Mouse (Mus musculus) ES-E14 (cell line): ENCODE measurements around the gene Kpnb1. TPM values are rescaled to one million over a fixed set of nuclear protein-coding genes. Genes with fewer than 3 reads are reported as not detected.

Experiments
- DNase-seq: peaks from one replicate; pipeline ENCODE4 v3.0.0-alpha.2; 2013; ENCODE audit warnings: low read depth, low spot score
- H3K27ac ChIP-seq: 2 replicates; pipeline ENCODE4 v1.5.1; 2012; ENCODE audit warnings: low read depth, mild to moderate bottlenecking, low read length, moderate library complexity, mixed read lengths; ENCODE audit not compliant: poor library complexity, insufficient read depth, severe bottlenecking
- H3K36me3 ChIP-seq: 2 replicates; pipeline ENCODE4 v1.6.1; 2012; ENCODE audit warnings: mild to moderate bottlenecking, low read length, moderate library complexity, mixed read lengths; ENCODE audit not compliant: control insufficient read depth, poor library complexity, insufficient read depth, severe bottlenecking
- H3K4me1 ChIP-seq, 2 experiments: fragments of 150-350 bp in 1 of 2; sonication (generic) in 1 of 2; 2 replicates each; pipeline ENCODE4 v1.6.1; 2012; ENCODE audit warnings: low read length in 2 of 2, mild to moderate bottlenecking in 1 of 2, mixed read lengths in 1 of 2; ENCODE audit not compliant: control insufficient read depth in 2 of 2, insufficient read depth in 2 of 2, poor library complexity in 1 of 2
- H3K4me3 ChIP-seq, 2 experiments: fragments of 150-350 bp in 1 of 2; sonication (generic) in 1 of 2; 2 replicates each; pipeline ENCODE4 v1.5.1; 2012; ENCODE audit warnings: low read length in 2 of 2, low read depth in 1 of 2, mild to moderate bottlenecking in 1 of 2, mixed read lengths in 1 of 2; ENCODE audit not compliant: insufficient read depth in 1 of 2, poor library complexity in 1 of 2, severe bottlenecking in 1 of 2
- H3K9ac ChIP-seq: 2 replicates; pipeline ENCODE4 v1.6.1; 2012; ENCODE audit warnings: low read depth, mild to moderate bottlenecking, low read length, mixed read lengths; ENCODE audit not compliant: poor library complexity, insufficient read depth, severe bottlenecking
- H3K9me3 ChIP-seq: fragments of 150-350 bp; sonication (generic); 2 replicates; pipeline ENCODE4 v1.6.1; 2012; ENCODE audit warnings: low read depth, mild to moderate bottlenecking, low read length; ENCODE audit not compliant: control insufficient read depth, insufficient read depth
- CHD2 ChIP-seq: IDR thresholded peaks from 2 replicates; pipeline ENCODE4 v1.6.1; 2014; ENCODE audit warnings: mild to moderate bottlenecking, low read depth, low read length, inconsistent platforms
- HCFC1 ChIP-seq: IDR thresholded peaks from 2 replicates; pipeline ENCODE4 v1.6.1; 2012; ENCODE audit warnings: low read length, inconsistent platforms, borderline replicate concordance; ENCODE audit not compliant: insufficient read depth
- MAFK ChIP-seq: IDR thresholded peaks from 2 replicates; pipeline ENCODE4 v1.6.1; 2014; ENCODE audit warnings: mild to moderate bottlenecking, low read depth, low read length, inconsistent platforms; ENCODE audit not compliant: insufficient read depth
- ZC3H11A ChIP-seq: IDR thresholded peaks from 2 replicates; pipeline ENCODE4 v1.6.1; 2012; ENCODE audit warnings: low read depth, mild to moderate bottlenecking, inconsistent platforms, low read length, borderline replicate concordance
- ZNF384 ChIP-seq: IDR thresholded peaks from 2 replicates; pipeline ENCODE4 v1.6.1; 2012; ENCODE audit warnings: low read depth, low read length, inconsistent platforms
- in situ Hi-C, 2 experiments: fragments of 600-800 bp; cut with MboI; formaldehyde crosslinking; loops; one replicate each; pipeline ENCODE4 v1.15.1; 2025; ENCODE audit warnings: low sequenced_read_pairs in 2 of 2, inconsistent platforms in 1 of 2; ENCODE audit not compliant: unreplicated experiment in 2 of 2
- total RNA-seq: library from RNA; depleted of rRNA; stranded (reverse); fragments of 300-350 nt; gene quantifications from 2 replicates; pipeline ENCODE4 v1.2.3, GENCODE M21; 2012; rRNA removed

The Kpnb1 gene
- total RNA-seq, 1 experiment = 369 TPM

GRCm38 (mm10) chr11:97115797-97116196, 71.9 kb downstream of the Kpnb1 start:
- Histone ChIP-seq H3K9me3 (no peaks in the 10 kb centered on the region), H3K36me3 (no peaks in the 10 kb centered on the region), H3K4me3 (no peak overlapping the region), H3K9ac (no peak overlapping the region), H3K4me1 (peaks cover 0 to 8% of the 10 kb centered on the region in 2 experiments; a peak in 1 of 4 replicates), H3K27ac (no peak overlapping the region)
- no peak for DNase-seq
- in situ Hi-C loops = no loop called here
- TF ChIP-seq ZNF384 = no peak
- no peak for TF ChIP-seq ZC3H11A
- no peak for TF ChIP-seq CHD2
- TF ChIP-seq HCFC1 = no peak
- no peak for TF ChIP-seq MAFK

- H3K4me1 ChIP-seq = peaks cover 0 to 8% of the 10 kb centered on the region in 2 experiments; a peak in 1 of 4 replicates
- DNase-seq = peak; percentile 27
- in situ Hi-C loops = no loop called here
- no peak within 1 kb of the TSS for H3K27ac ChIP-seq
- peak within 1 kb of the TSS; percentile 48 for H3K9ac ChIP-seq
- H3K4me3 ChIP-seq = peak within 1 kb of the TSS; percentile 66 to 71
- H3K9me3 ChIP-seq = no peaks in the 10 kb centered on the region
- H3K36me3 ChIP-seq = no peaks in the 10 kb centered on the region
- TF ChIP-seq ZNF384 (no peak), CHD2 (no peak), MAFK (no peak), ZC3H11A (no peak), HCFC1 (no peak)
These were observed 72.7 kb downstream of the Kpnb1 start, which contains the start of gene Tbx21 for GRCm38 (mm10) chr11:97114671-97115601. Tbx21 (minus strand) TSS chr11:97115331.

- Histone ChIP-seq H3K9me3 (no peaks in the 10 kb centered on the region), H3K36me3 (no peaks in the 10 kb centered on the region), H3K9ac (no peak overlapping the region), H3K4me1 (peaks cover 0 to 8% of the 10 kb centered on the region in 2 experiments; a peak in 1 of 4 replicates), H3K27ac (no peak overlapping the region), H3K4me3 (no peak overlapping the region)
- in situ Hi-C loops = no loop called here
- TF ChIP-seq CHD2 (no peak), ZNF384 (no peak), MAFK (no peak), ZC3H11A (no peak), HCFC1 (no peak)
- no peak for DNase-seq
These were observed 75.1 kb downstream of the Kpnb1 start for GRCm38 (mm10) chr11:97112519-97113125.

Other genes starting within 250 kb of the Kpnb1 start
- gene Pnpo, start 243.9 kb downstream of the Kpnb1 start, total RNA-seq = 24.0 and 27.7 TPM in 2 replicates
- 4.5 and 5.4 TPM in 2 replicates for gene Sp2, start 204.9 kb downstream of the Kpnb1 start, total RNA-seq
- gene Sp6, start 174.5 kb downstream of the Kpnb1 start, total RNA-seq = 3.2 and 5.0 TPM in 2 replicates
- gene Scrn2, start 157.9 kb downstream of the Kpnb1 start, total RNA-seq = 16.5 and 22.2 TPM in 2 replicates
- 0.42 and 0.54 TPM in 2 replicates for gene Lrrc46, start 146.5 kb downstream of the Kpnb1 start, total RNA-seq
- gene Mrpl10, start 146.3 kb downstream of the Kpnb1 start, total RNA-seq = 55.3 and 70.3 TPM in 2 replicates
- gene Osbpl7, start 137.3 kb downstream of the Kpnb1 start, total RNA-seq = 6.6 and 7.2 TPM in 2 replicates
- gene Tbx21, start 72.5 kb downstream of the Kpnb1 start, total RNA-seq = 0.27 and 0.32 TPM in 2 replicates
- 3.5 and 4.5 TPM in 2 replicates for gene Tbkbp1, start 36.4 kb downstream of the Kpnb1 start, total RNA-seq
- 86.1 and 107 TPM in 2 replicates for gene Npepps, start 92.8 kb upstream of the Kpnb1 start, total RNA-seq
- gene Mrpl45, start 127.8 kb upstream of the Kpnb1 start, total RNA-seq = 53.8 and 76.8 TPM in 2 replicates
- 0.31 and 0.53 TPM in 2 replicates for gene Gpr179, start 164.2 kb upstream of the Kpnb1 start, total RNA-seq
- gene Socs7, start 174.7 kb upstream of the Kpnb1 start, total RNA-seq = 14.3 and 14.5 TPM in 2 replicates
- gene Arhgap23, start 227.7 kb upstream of the Kpnb1 start, total RNA-seq = 22.6 and 26.3 TPM in 2 replicates